Mouse (Mus musculus): ENCODE measurements around the gene Oxnad1.

GRCm38 (mm10) chr14:32083466-32083865 is 1.7 kb upstream of the Oxnad1 start:
- no peak for TF ChIP-seq CTCF (IDR thresholded peaks at IDR 0.05; ENCODE audit: borderline replicate concordance, insufficient read depth, low read depth, low read length)
- no peak for TF ChIP-seq POLR2A (IDR thresholded peaks at IDR 0.05; ENCODE audit: borderline replicate concordance, insufficient read depth, low read length)
